Mouse (Mus musculus) heart, postnatal 4 days (tissue): ENCODE data around the gene Pax1. TPM values are rescaled to one million over a fixed set of nuclear protein-coding genes. Genes with fewer than 3 reads are reported as not detected.

Experiments used
- DNase-seq: peaks from one replicate; pipeline ENCODE4 v3.0.0; 2021
- total RNA-seq, 2 experiments: library from RNA; stranded (reverse); gene quantifications; 2 replicates each; pipeline ENCODE4 v1.2.3; 2021

Pax1 gene
- total RNA-seq, 2 experiments from 2014 or later: not detected

GRCm38 (mm10) chr2:147372947-147373666, 11.4 kb downstream of the Pax1 start:
- DNase-seq: no peak

GRCm38 (mm10) chr2:147373667-147374007, 11.9 kb downstream of the Pax1 start:
- no peak for DNase-seq

GRCm38 (mm10) chr2:147374245-147374644, 12.5 kb downstream of the Pax1 start:
- DNase-seq: no peak

- no peak for DNase-seq
Measured at GRCm38 (mm10) chr2:147375019-147375715, 13.4 kb downstream of the Pax1 start.

- peak; percentile 13 for DNase-seq
Measured at GRCm38 (mm10) chr2:147378934-147379333, 17.2 kb downstream of the Pax1 start.

GRCm38 (mm10) chr2:147383373-147383772, 21.6 kb downstream of the Pax1 start:
- DNase-seq: no peak

- DNase-seq: no peak
Measured at GRCm38 (mm10) chr2:147386949-147387348, 25.2 kb downstream of the Pax1 start.

- DNase-seq: no peak
Measured at GRCm38 (mm10) chr2:147409323-147409722, 47.6 kb downstream of the Pax1 start.

- no peak for DNase-seq
Measured at GRCm38 (mm10) chr2:147415037-147415436, 53.3 kb downstream of the Pax1 start.

- DNase-seq: no peak
Measured at GRCm38 (mm10) chr2:147424582-147425255, 63.0 kb downstream of the Pax1 start.

- DNase-seq: no peak
Measured at GRCm38 (mm10) chr2:147429607-147430356, 68.1 kb downstream of the Pax1 start.

- DNase-seq: peak; percentile 47
Measured at GRCm38 (mm10) chr2:147433120-147433519, 71.4 kb downstream of the Pax1 start.

Other genes starting within 250 kb of the Pax1 start
- gene Nkx2-2, start 167.7 kb upstream of the Pax1 start, total RNA-seq: not detected